Mouse (Mus musculus) midbrain, embryonic 16.5 days (tissue): Measurements from ENCODE around the gene Pus1. TPM values are rescaled to one million over a fixed set of nuclear protein-coding genes. Genes with fewer than 3 reads are reported as not detected.

ENCODE experiments used
- ATAC-seq: fragments of 200-750 bp; cut with Nextera tagmentation; 2 replicates; pipeline ENCODE4 v1.8.0; 2017; ENCODE audit warnings: moderate TSS enrichment
- H3K27ac ChIP-seq: fragments of 300-500 bp; sonication (generic); 2 replicates; pipeline ENCODE4 v1.5.1; 2014; ENCODE audit warnings: mild to moderate bottlenecking, low read length, mixed read lengths
- H3K27me3 ChIP-seq: fragments of 300-500 bp; sonication (generic); 2 replicates; pipeline ENCODE4 v1.6.1; 2014; ENCODE audit warnings: low read depth, low read length, mixed read lengths; ENCODE audit not compliant: control insufficient read depth, insufficient read depth
- H3K36me3 ChIP-seq: fragments of 300-500 bp; sonication (generic); 2 replicates; pipeline ENCODE4 v1.6.1; 2014; ENCODE audit warnings: mild to moderate bottlenecking, low read length, moderate library complexity, mixed read lengths; ENCODE audit not compliant: control insufficient read depth, insufficient read depth
- H3K4me1 ChIP-seq: fragments of 300-500 bp; sonication (generic); 2 replicates; pipeline ENCODE4 v1.6.1; 2014; ENCODE audit warnings: mild to moderate bottlenecking, low read length, mixed read lengths; ENCODE audit not compliant: control insufficient read depth, insufficient read depth
- H3K4me2 ChIP-seq: fragments of 300-500 bp; sonication (generic); 2 replicates; pipeline ENCODE4 v1.6.1; 2014; ENCODE audit warnings: mild to moderate bottlenecking, low read length, mixed read lengths
- H3K4me3 ChIP-seq: fragments of 300-500 bp; sonication (generic); 2 replicates; pipeline ENCODE4 v1.5.1; 2014; ENCODE audit warnings: low read depth, mild to moderate bottlenecking, low read length, moderate library complexity, mixed read lengths
- H3K9ac ChIP-seq: fragments of 300-500 bp; sonication (generic); 2 replicates; pipeline ENCODE4 v1.6.1; 2014; ENCODE audit warnings: low read depth, low read length, mixed read lengths
- H3K9me3 ChIP-seq: fragments of 300-500 bp; sonication (generic); replicated peaks from 2 replicates; pipeline ENCODE4 v1.6.1; 2014; ENCODE audit warnings: mild to moderate bottlenecking, low read length, mixed read lengths; ENCODE audit not compliant: control insufficient read depth, poor library complexity, severe bottlenecking
- WGBS: fragments of 180-500 bp; shearing (Covaris S2); extraction: QIAGEN DNeasy Blood & Tissue Kit; methylation state at CpG from one replicate; pipeline ENCODE4 v1.1.7; 2014; 5-methylcytosine and 5-hydroxymethylcytosine counted together
- polyA plus RNA-seq: library from polyadenylated mRNA; unstranded; fragments of >200 nt; fragmentation: Nextera tagmentation; extraction: Ambion mirVana; gene quantifications from 2 replicates; pipeline ENCODE4 v1.2.1, GENCODE M21; 2015

The Pus1 gene
- polyA plus RNA-seq, 1 experiment from 2014 or later, result 18.6 TPM

DNA sequence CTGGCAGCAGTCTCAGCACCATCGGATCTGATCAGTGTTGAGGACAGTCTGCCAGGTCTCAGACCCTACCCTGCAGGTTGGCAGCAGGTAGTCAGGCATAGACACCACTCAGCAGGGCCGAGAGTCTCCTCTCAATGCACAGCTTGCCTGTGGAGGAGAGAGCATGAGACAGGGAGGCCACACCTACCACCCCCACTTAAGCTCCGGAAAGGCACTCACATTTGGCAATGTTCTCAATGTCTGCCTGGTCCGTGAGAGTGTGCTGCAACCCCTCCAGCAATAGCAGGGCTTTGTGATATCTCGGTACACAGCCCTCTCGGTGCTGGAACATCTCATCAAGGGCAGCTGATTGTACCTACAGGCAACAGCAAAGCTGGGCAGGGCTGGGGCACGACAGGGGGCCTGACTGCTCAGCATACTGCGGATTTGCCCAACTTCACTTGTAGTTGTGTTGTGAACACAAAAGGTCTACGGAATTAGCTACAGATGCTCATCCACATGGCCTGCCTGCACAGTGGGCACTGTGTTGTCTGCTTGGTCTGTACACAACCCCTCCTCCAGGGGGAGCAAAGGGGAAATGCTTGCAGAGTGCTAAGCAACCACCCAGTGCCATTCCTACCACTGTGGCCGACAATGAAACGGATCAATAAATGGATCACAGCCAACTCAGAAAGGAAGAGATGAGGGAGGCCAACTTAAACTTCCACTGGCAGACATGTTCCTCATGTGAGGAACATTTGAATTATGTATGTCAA is 5.8 kb upstream of the Pus1 start:
- Histone ChIP-seq H3K4me1 (no peaks in the 10 kb centered on the region), H3K9ac (no peak overlapping the region), H3K9me3 (no peaks in the 10 kb centered on the region), H3K4me3 (no peak overlapping the region), H3K27me3 (no peaks in the 10 kb centered on the region), H3K27ac (no peak overlapping the region), H3K36me3 (peaks cover 40% of the 10 kb centered on the region), H3K4me2 (no peak overlapping the region)
- no peak for ATAC-seq
- WGBS, result 77% methylated on average over 11 of the region's 11 CpGs

DNA sequence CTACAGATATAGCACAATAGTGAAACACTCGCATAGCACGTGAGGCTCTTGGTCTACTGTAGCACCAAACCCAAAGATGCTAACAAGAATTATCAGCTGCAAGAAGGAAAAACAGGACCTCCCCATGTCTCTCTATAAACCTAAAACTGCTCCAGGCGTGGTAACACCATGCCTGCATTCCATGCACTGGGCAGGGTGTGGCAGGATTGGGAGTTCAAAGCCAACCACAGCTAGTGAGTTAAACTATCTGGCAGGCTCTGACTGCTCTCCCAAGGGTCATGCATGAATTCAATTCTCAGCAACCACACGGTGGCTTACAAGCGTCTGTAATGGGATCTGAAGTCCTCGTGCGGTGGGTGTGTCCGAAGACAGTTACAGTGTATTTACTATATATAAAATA is 2.7 kb upstream of the Pus1 start:
- Histone ChIP-seq H3K36me3 (peaks cover 19% of the 10 kb centered on the region), H3K9ac (no peak overlapping the region), H3K4me2 (no peak overlapping the region), H3K27me3 (no peaks in the 10 kb centered on the region), H3K27ac (no peak overlapping the region), H3K9me3 (no peaks in the 10 kb centered on the region), H3K4me1 (peaks cover 14% of the 10 kb centered on the region), H3K4me3 (no peak overlapping the region)
- WGBS, result 68% methylated on average over 8 of the region's 8 CpGs
- ATAC-seq, result no peak

DNA sequence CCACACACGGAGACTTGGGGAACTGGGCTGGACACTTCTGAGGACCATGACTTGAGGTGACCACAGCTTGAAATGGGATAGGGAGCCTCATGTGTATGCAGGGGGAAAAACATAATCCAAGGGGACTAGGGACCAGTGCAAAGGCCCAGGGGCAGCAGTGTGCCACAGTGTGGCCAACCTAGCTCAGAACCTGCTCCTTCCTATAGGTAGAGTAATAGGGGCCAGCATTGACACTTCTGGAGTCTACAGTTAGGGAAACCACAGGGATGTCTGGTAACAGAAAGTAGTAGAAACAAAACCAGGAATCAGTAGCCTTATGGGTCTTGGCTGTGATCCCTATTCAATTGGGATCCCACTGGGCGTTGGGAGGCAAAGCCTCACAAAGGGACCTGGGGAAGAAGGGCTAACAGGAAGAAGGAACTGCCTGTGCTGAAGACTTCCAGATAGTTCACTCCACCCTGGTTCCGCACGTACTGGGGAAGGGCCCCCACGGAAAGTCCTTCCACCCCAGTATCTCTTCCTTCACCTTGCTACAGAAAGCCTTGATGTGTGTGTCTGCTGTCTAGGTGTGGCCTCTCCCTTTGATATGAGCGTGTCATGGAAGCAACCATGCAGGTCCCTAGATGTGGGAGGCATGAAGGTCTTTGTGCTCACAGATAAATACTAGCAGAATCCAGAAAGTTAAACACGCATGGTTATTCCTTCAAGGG is 1.2 kb upstream of the Pus1 start:
- Histone ChIP-seq H3K4me1 (peaks cover 14% of the 10 kb centered on the region), H3K9me3 (no peaks in the 10 kb centered on the region), H3K27ac (no peak overlapping the region), H3K4me3 (no peak overlapping the region), H3K36me3 (peaks cover 6% of the 10 kb centered on the region), H3K9ac (no peak overlapping the region), H3K27me3 (no peaks in the 10 kb centered on the region), H3K4me2 (no peak overlapping the region)
- WGBS, result 86% methylated on average over 7 of the region's 7 CpGs
- ATAC-seq, result no peak

DNA sequence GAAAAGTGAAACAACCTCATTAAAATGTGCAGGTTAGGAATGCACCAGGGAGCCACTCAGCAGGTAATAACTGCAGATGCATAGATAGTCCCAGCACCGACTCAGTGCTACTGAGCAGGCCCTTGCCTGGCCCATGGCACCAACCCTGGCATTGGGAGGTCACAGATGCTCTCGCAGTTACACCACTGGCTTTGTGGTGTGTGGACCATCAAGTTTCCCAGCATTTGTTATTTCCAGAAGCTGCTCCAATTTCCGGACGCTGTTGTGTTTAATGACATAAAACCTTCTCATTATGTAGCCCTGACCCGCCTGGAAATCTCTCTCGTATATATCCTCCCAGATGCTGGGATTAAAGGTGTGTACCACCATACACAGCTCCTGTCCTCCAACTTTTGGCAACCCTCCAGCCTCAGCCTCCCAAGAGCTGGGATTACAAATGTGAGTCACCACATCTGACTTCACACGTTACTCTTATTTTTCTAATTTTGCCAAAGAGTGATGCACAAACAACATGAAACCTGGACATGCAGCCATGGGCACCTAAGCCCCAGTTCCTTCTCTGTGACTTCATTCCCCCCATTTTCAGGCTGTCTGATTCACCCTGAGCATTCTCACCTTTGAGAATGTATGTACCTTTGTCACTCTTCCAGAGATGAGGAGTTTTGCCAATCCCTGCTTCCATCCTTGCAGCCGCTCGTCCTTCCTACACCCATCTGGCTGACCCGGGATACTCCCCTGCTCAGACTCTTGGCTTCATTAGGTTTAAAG is 486 bp upstream of the Pus1 start:
- ATAC-seq, result peak; percentile 80
- Histone ChIP-seq H3K36me3 (peaks cover 5% of the 10 kb centered on the region), H3K4me1 (peaks cover 14% of the 10 kb centered on the region), H3K4me2 (peak overlapping the region; percentile 94), H3K4me3 (peak overlapping the region; percentile 78), H3K9ac (peak overlapping the region; percentile 74), H3K27ac (0 out of 2 replicates have a peak overlapping the region, but pooled peaks have one; percentile 50), H3K27me3 (no peaks in the 10 kb centered on the region), H3K9me3 (no peaks in the 10 kb centered on the region)
- WGBS, result 57% methylated on average over 10 of the region's 10 CpGs

DNA sequence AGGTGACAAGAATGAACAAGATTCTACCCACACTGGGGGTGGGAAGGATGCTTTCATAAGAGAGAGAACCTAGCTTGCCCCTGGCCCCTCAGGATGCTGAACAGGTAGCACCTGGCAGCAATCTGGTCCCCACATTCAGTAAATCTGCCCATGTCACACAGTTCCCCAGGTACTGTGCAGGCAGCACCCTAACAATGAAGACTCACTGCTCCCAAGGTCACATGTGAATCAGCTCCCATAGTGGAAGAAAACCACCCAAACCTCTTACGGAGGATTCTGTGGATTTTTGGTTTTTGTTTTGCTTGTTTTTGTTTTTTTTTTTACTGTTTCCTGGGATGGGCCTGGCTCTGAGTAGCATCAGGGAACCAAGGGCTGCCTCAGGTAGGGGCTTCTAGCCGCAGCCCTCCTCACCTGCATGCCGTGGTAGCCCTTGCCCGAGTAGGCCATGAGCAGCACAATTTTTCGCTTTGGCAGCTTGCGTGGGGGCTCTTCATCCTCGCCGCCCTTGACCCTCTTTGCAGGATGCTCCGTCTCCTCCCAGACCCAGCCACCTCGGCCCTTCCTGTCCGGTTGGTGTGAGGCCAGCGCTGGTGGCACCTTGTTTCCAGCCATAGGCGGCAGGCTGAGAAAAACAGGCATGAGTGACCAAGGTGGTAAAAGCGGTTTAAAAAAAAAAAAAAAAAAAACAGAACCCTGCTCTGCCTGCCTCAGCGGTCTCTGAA is 1.0 kb downstream of the Pus1 start:
- Histone ChIP-seq H3K4me1 (peaks cover 14% of the 10 kb centered on the region), H3K27ac (no peak overlapping the region), H3K4me3 (peak overlapping the region; percentile 78), H3K36me3 (peaks cover 9% of the 10 kb centered on the region), H3K9me3 (no peaks in the 10 kb centered on the region), H3K4me2 (peak overlapping the region; percentile 94), H3K9ac (peak overlapping the region; percentile 74), H3K27me3 (no peaks in the 10 kb centered on the region)
- 28% methylated on average over 15 of the region's 15 CpGs for WGBS
- no peak for ATAC-seq

DNA sequence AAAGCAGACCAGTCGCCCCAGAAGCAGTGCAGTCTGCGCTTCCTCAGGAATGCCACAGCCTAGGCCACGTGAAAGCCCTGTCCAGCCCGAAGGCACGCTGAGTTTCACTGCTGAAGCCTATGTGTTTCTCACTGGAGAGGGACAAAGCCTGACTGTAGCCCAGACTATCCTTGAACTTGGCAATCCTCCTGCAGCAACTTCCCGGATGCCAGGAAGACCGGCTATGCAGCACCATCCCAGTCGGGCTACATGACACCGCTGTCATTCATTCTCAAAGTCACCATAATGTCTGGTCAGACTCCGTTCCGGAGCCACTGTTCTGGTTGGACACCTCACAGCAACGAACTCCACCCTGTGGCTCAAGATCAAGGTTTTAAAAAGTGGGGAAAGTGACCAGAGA is 2.2 kb downstream of the Pus1 start:
- Histone ChIP-seq H3K27ac (no peak overlapping the region), H3K27me3 (no peaks in the 10 kb centered on the region), H3K4me1 (peaks cover 14% of the 10 kb centered on the region), H3K4me3 (no peak overlapping the region), H3K4me2 (no peak overlapping the region), H3K9me3 (no peaks in the 10 kb centered on the region), H3K9ac (no peak overlapping the region), H3K36me3 (peaks cover 12% of the 10 kb centered on the region)
- ATAC-seq, result no peak
- WGBS, result 90% methylated on average over 12 of the region's 12 CpGs

DNA sequence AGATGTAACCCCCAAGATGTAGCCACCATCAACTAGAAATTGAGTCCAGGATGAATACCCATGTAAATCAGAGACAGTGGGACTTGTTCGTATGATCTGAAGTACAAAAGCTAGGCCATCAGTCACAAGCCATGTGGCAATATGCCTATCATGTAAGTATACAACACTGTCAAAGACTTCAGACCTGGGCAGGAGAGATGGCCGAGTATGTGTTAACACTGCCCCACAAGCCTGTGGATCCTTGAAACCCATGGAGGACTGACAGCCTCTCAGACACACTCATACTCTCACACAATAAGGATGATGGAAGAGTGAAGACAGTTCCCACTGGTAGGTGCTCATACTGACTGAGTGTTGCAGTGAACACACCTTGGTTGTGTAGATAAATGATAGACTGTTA is 4.3 kb downstream of the Pus1 start:
- Histone ChIP-seq H3K9ac (no peak overlapping the region), H3K27ac (no peak overlapping the region), H3K27me3 (no peaks in the 10 kb centered on the region), H3K36me3 (peaks cover 12% of the 10 kb centered on the region), H3K4me3 (no peak overlapping the region), H3K9me3 (no peaks in the 10 kb centered on the region), H3K4me1 (peaks cover 14% of the 10 kb centered on the region), H3K4me2 (no peak overlapping the region)
- WGBS, result 93% methylated on average over 2 of the region's 2 CpGs
- ATAC-seq, result no peak

DNA sequence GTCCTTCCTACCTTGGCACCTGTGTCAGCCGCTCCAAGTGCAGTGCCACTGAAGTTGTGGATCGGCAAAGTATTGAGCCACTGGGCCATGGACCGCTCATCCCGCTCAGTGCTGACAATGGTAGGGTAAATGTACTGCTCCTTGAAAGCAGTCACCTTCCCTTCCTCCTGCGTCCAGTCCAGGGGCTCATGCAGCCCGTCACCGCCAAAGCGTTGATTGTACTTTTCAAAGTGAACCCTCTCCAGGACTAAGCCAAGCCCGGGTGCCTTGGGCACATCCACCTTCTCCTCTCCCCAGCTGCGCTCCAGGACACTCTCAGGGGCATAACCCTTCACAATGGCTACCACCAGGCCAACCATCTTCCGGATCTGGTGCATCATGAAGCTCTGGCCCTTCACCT is 5.9 kb downstream of the Pus1 start:
- no peak overlapping the region for H3K27ac ChIP-seq
- WGBS, result 95% methylated on average over 11 of the region's 11 CpGs
- peaks cover 12% of the 10 kb centered on the region for H3K36me3 ChIP-seq
- no peak overlapping the region for H3K4me2 ChIP-seq
- no peaks in the 10 kb centered on the region for H3K9me3 ChIP-seq
- H3K4me1 ChIP-seq, result peaks cover 6% of the 10 kb centered on the region
- no peaks in the 10 kb centered on the region for H3K27me3 ChIP-seq
- no peak overlapping the region for H3K9ac ChIP-seq
- ATAC-seq, result no peak
- H3K4me3 ChIP-seq, result no peak overlapping the region
